Mouse (Mus musculus) bone marrow, adult 2 months (tissue): ENCODE data around the gene Enpp3.

Experiments used
- CTCF ChIP-seq: fragments of 200-500 bp; IDR thresholded peaks from 2 replicates; pipeline ENCODE4 v1.5.1; 2011; ENCODE audit warnings: low read length, control low read depth; ENCODE audit not compliant: control insufficient read depth, insufficient read depth
- POLR2A ChIP-seq: fragments of 200-500 bp; IDR thresholded peaks from 2 replicates; pipeline ENCODE4 v1.6.1; 2011; ENCODE audit warnings: low read depth, mild to moderate bottlenecking, control low read depth, low read length, borderline replicate concordance; ENCODE audit not compliant: control insufficient read depth

DNA sequence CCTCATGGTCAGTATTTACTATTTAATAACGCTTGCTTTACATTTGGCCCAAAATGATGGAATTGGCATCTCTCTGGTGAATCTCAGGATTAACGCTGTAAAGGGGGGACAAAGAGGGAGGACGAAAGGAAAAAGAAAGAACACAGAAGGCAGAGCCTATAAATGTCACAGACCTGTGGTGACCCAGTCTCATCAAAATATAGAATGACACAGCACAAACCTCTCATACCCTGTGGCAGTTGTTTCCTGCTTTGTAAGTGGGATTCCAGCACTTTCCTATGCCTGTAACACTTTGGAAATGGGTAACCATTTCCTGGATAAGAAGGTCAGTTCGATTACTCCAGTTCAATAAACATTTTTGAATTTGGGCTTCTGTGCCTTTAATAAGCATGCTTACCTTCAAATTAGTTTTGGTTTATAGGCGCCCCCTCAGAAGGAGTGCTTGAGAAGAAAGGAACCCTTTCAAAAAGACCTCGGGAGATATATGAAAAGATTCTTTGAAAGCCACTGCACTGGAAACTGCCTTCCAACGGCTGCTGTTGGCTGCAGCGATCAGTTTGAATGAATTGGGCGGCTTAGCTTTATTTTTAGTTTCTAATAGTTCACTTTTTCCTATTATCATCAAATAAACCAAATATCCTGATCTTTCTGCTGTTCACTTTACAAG lies 87.6 kb downstream of the Enpp3 start:
- TF ChIP-seq POLR2A: no peak
- TF ChIP-seq CTCF: no peak
